Mouse (Mus musculus) brown adipose tissue, adult 24 weeks (tissue): Measurements from ENCODE around the gene Crybg3. TPM values are rescaled to one million over a fixed set of nuclear protein-coding genes. Genes with fewer than 3 reads are reported as not detected.
A peak's percentile ranks its signal among the peaks of the same experiment; 100 is the strongest.

Experiments
- H3K27ac ChIP-seq: fragments of 200-500 bp; replicated peaks from 2 replicates; pipeline ENCODE4 v1.5.1; 2012; ENCODE audit warnings: low read depth, mild to moderate bottlenecking, low read length
- H3K4me1 ChIP-seq: fragments of 200-500 bp; 2 replicates; pipeline ENCODE4 v1.6.1; 2012; ENCODE audit warnings: low read length, mixed read lengths; ENCODE audit not compliant: control insufficient read depth, insufficient read depth, insufficient read length
- H3K4me3 ChIP-seq: fragments of 200-500 bp; 2 replicates; pipeline ENCODE4 v1.5.1; 2012; ENCODE audit warnings: low read depth, mild to moderate bottlenecking, low read length, moderate library complexity; ENCODE audit not compliant: insufficient read depth
- polyA plus RNA-seq: library from polyadenylated mRNA; stranded (reverse); fragments of >200 nt; gene quantifications from 2 replicates; pipeline ENCODE4 v1.2.4, GENCODE M21; 2012; ENCODE audit not compliant: missing spikeins, insufficient read depth, insufficient read length

Crybg3 gene
- polyA plus RNA-seq, 1 experiment = 9.4 TPM

DNA sequence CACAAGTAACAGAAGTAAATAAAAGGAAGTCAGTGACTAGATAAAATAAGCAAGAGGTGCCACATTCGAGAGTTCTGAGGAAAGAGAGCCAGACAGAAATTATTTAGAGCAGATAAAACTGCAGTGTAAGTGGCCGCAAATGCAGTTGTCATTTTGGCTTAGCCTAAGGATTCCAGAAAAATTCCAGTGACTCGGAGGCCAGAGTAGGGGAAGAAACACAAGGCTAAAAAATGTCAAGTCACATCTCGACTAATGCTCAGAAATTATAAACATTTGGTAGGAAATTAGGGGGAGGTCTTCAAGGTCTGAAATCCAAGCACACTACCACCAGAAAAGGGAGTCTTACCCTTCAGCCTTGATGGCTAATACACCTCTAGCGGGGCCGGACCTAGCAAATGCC lies 10.0 kb downstream of the Crybg3 start:
- Histone ChIP-seq H3K27ac (no peak overlapping the region), H3K4me1 (peaks cover 28% of the 10 kb centered on the region), H3K4me3 (no peak overlapping the region)

DNA sequence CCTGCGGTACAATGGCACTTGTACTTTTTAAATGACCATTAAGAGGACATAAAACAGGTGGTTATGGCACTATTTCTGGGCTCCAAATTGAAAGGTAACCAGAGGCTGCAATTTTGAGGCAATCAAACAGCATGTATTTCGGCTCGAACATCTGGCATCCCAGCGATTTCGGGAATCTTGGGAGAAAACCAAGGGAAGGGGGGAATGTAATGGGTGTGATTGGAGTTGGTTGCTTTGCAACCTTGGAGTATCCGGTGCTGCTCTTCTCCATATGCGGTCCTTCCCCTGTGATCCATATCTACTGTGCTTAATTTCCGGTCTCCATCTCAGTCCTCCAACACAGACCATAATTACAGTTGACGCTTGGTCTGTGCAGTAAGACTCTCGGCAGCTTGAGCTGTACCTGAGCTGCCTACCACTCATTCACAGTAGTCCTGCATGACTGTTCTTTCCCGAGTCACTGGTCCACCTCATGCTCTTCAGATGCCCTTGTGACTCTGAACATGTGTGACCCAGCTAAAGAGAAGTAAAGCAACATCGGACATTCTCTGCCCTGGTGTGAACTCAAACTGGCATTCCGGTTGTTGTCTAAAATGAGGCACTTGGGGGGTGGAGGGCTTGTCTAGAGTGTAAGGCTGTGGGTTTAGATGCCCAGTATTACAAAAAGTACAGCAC lies 12.3 kb downstream of the Crybg3 start:
- H3K4me3 ChIP-seq = no peak overlapping the region
- no peak overlapping the region for H3K27ac ChIP-seq
- peaks cover 25% of the 10 kb centered on the region for H3K4me1 ChIP-seq

- Histone ChIP-seq H3K4me3 (no peak overlapping the region), H3K4me1 (peaks cover 24% of the 10 kb centered on the region), H3K27ac (no peak overlapping the region)
These were observed 13.0 kb downstream of the Crybg3 start for GRCm38 (mm10) chr16:59587816-59588215.

DNA sequence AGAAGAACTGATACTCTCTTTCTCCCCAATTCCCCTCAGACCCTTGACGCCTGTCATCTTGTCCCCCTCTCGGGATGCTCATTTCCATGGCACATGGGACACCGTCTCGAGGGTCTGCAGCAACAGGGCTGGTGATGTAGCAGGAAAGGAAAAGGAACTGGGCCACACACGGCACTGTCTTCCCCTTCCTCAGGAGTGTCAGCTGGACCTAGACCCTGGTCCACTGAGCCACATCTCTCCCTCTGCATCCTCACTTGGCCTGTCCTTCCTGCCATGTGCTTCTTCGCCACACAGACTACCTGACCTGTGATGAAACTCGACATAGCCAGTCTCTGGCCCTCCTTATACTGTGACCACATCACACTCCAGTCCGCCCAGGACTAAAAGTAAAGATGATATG lies 13.9 kb downstream of the Crybg3 start:
- H3K4me3 ChIP-seq = no peak overlapping the region
- peaks cover 22% of the 10 kb centered on the region for H3K4me1 ChIP-seq
- no peak overlapping the region for H3K27ac ChIP-seq

- no peak overlapping the region for H3K27ac ChIP-seq
- peaks cover 20% of the 10 kb centered on the region for H3K4me1 ChIP-seq
- H3K4me3 ChIP-seq = no peak overlapping the region
These were observed 14.5 kb downstream of the Crybg3 start for GRCm38 (mm10) chr16:59586276-59586675.

GRCm38 (mm10) chr16:59585706-59586244 lies 15.0 kb downstream of the Crybg3 start:
- Histone ChIP-seq H3K27ac (no peak overlapping the region), H3K4me1 (peaks cover 20% of the 10 kb centered on the region), H3K4me3 (no peak overlapping the region)

- Histone ChIP-seq H3K4me1 (peaks cover 20% of the 10 kb centered on the region), H3K27ac (no peak overlapping the region), H3K4me3 (no peak overlapping the region)
These were observed 17.3 kb downstream of the Crybg3 start for GRCm38 (mm10) chr16:59583515-59583914.

DNA sequence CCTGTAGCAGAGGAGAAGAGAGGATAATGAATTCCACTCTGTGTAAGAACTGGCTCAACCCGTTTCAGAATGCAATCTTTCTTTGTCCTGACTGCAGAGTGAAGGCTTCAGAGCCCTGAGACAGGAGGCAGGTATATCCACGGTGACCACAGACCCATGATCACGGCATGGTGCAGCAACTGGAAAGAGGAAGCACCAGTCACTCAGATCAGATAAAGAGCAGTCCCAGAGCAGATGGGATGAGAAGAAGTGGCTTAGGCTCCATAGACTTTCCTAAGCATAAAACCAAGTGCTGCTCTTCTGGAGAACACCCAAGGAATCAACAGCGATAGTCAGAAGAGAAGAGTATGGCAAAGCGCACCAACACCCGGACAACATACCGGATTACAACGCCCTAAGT lies 21.5 kb downstream of the Crybg3 start:
- Histone ChIP-seq H3K4me3 (no peak overlapping the region), H3K4me1 (peaks cover 4% of the 10 kb centered on the region; the same call in 1 of the 2 replicates), H3K27ac (no peak overlapping the region)

DNA sequence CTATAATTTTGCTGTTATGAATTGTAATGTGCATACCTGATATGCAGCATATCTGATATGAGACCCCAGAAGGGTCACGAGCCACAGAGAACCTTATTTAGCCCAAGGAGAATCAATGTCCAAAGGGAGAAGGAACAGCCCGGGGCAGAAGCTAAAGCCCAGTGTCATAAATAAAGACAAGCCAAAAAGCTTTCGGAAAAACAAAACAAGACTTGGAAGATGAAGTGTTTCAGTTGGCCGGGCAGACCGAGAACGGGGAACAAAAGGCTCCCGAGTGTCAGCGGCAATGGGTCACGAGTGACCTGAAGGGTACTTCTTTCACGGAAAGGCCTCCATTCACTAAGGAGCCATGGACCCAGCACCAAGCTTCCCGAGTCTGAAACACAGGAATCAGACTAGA lies 26.8 kb downstream of the Crybg3 start:
- Histone ChIP-seq H3K4me3 (no peak overlapping the region), H3K27ac (no peak overlapping the region), H3K4me1 (peaks cover 7% of the 10 kb centered on the region)

DNA sequence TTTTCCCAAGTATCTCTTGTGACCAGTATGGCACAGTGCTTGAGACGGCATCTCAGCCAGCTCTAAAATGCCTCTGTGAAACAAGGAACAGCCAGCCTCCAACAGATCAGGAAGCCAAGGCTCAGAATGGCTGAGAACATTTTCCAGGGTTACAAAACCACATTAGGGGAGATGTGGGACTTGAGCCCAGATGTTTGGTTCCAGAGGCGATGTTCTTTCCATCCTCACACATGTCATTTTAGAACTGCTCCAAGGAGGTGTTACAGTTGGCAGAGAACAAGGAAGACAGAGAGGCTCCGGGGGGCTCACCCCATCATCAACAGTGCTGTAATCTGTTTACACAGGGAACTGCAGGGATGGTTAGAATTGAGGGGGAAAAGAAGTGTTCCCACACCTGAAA lies 28.1 kb downstream of the Crybg3 start:
- Histone ChIP-seq H3K27ac (no peak overlapping the region), H3K4me1 (peaks cover 9% of the 10 kb centered on the region), H3K4me3 (no peak overlapping the region)

GRCm38 (mm10) chr16:59570807-59571206 lies 30.0 kb downstream of the Crybg3 start:
- H3K27ac ChIP-seq = 0 out of 2 replicates have a peak overlapping the region, but pooled peaks have one; percentile 0
- no peak overlapping the region for H3K4me3 ChIP-seq
- H3K4me1 ChIP-seq = peaks cover 17% of the 10 kb centered on the region

GRCm38 (mm10) chr16:59569837-59570236 lies 30.9 kb downstream of the Crybg3 start:
- Histone ChIP-seq H3K4me3 (no peak overlapping the region), H3K4me1 (peaks cover 17% of the 10 kb centered on the region), H3K27ac (no peak overlapping the region)

DNA sequence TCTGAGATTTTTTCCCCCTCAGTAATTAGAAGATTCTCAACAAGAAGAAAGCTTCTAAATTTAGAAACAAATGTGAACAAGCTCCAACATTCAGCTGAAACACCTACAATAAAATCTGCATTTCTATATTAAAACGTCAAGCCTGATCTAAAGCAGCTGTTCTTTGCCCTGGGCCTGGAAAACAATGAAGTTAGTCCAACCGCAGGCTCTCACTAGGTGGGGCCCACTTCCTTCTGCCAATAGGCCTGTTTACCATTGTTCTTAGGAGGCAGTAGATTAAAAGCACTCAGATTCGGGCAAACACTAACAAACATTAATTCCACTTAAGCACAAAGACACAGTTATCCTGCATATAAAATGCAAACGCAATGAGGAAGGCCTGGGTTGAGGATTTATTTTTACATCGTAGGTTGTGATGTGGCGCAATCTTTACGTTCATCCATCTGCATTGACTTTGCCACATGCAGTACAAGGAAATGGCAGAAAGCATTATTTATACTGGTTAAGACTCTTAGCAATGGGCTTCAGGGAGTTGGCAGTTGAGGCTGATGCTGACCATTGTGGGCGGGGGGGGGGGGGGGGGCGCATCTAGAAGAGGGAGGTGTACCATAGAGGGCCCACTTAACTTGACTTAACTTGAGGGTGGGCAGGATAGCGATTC lies 32.9 kb downstream of the Crybg3 start:
- peak overlapping the region; percentile 80 for H3K27ac ChIP-seq

DNA sequence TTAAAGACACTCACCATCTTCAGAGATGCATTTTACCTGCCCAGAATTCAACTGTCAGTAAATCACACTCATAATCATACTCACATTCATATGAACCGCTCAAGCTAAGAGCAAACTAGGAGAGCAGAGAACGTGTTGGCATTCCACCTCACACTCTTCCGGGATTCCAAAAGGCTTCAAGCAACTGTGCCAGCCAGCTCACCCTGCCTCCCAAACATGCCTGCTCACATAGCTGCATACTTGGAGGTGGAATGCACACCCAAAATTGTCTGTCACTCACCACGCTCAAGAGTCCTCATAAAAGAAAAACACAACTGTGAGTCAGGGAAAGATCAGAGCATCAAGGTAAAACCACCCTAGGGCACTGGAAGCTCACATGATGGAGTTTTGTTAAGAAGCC lies 34.3 kb downstream of the Crybg3 start:
- Histone ChIP-seq H3K4me3 (no peak overlapping the region), H3K4me1 (peaks cover 17% of the 10 kb centered on the region), H3K27ac (no peak overlapping the region)

More for the DNA sequence above, 32.9 kb downstream of the Crybg3 start:
- H3K4me3 ChIP-seq = no peak overlapping the region
- H3K4me1 ChIP-seq = peaks cover 17% of the 10 kb centered on the region

DNA sequence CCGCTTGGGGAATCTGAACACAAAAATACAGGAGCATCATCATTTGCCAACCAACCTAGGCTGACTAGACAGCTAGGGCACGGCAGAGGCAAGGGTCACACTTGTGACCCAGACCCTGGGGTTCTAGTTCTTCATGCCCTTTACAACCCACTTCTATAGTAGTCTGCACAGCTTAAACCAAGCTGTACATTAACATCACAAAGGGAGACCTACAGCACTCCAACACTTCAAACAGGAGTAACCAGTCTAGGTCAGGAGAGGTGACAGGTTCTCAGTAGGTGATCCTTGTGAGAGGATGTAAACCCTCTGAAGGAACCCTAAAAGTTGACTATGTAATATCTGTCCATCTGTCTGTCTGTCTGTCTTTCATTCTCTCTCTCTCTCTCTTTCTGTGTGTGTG lies 35.1 kb downstream of the Crybg3 start:
- peaks cover 17% of the 10 kb centered on the region for H3K4me1 ChIP-seq

DNA sequence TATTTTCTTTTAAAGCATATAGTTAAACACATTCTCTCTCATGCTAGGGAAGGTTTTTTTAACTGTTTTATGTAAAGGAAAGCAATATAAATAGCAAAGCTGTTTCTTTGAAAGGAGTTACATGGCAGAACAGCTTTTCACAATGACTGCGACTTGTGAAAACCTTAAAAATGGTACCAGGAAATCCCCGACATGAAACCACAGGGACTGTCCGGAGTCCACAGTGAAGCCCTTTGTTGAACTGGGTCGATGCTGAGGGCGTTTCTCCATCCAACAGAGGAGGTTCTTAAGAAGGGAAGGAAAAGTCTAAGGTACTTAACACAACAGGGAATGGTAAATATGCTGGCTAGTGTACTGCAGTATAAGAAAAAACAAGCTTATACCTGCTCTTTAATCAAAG lies 36.8 kb downstream of the Crybg3 start:
- no peak overlapping the region for H3K27ac ChIP-seq
- H3K4me3 ChIP-seq = no peak overlapping the region
- peaks cover 10% of the 10 kb centered on the region for H3K4me1 ChIP-seq

More for the DNA sequence above, 35.1 kb downstream of the Crybg3 start:
- Histone ChIP-seq H3K4me3 (no peak overlapping the region), H3K27ac (no peak overlapping the region)
